Mouse (Mus musculus) stomach, embryonic 15.5 days (tissue): ENCODE data around the gene Mrgprd. TPM values are rescaled to one million over a fixed set of nuclear protein-coding genes. Genes with fewer than 3 reads are reported as not detected.

Experiments
- ATAC-seq: fragments of 200-750 bp; cut with Nextera tagmentation; 2 replicates; pipeline ENCODE4 v1.8.0; 2017; ENCODE audit warnings: low read depth, moderate number of reproducible peaks, moderate TSS enrichment; ENCODE audit not compliant: insufficient read depth, low FRiP score
- H3K27ac ChIP-seq: fragments of 300-500 bp; sonication (generic); 2 replicates; pipeline ENCODE4 v1.5.1; 2015; ENCODE audit warnings: mild to moderate bottlenecking, inconsistent platforms
- H3K27me3 ChIP-seq: fragments of 300-500 bp; sonication (generic); replicated peaks from 2 replicates; pipeline ENCODE4 v1.6.1; 2015; ENCODE audit warnings: inconsistent platforms
- H3K36me3 ChIP-seq: fragments of 300-500 bp; sonication (generic); 2 replicates; pipeline ENCODE4 v1.6.1; 2015; ENCODE audit warnings: inconsistent platforms
- H3K4me1 ChIP-seq: fragments of 300-500 bp; sonication (generic); 2 replicates; pipeline ENCODE4 v1.6.1; 2015; ENCODE audit warnings: inconsistent platforms
- H3K4me2 ChIP-seq: fragments of 300-500 bp; sonication (generic); 2 replicates; pipeline ENCODE4 v1.6.1; 2015; ENCODE audit warnings: mild to moderate bottlenecking, inconsistent platforms
- H3K4me3 ChIP-seq: fragments of 300-500 bp; sonication (generic); replicated peaks from 2 replicates; pipeline ENCODE4 v1.5.1; 2015; ENCODE audit warnings: inconsistent platforms
- H3K9ac ChIP-seq: fragments of 300-500 bp; sonication (generic); 2 replicates; pipeline ENCODE4 v1.6.1; 2015; ENCODE audit warnings: inconsistent platforms
- H3K9me3 ChIP-seq: fragments of 300-500 bp; sonication (generic); 2 replicates; pipeline ENCODE4 v1.6.1; 2016; ENCODE audit warnings: inconsistent platforms
- WGBS: fragments of 180-500 bp; shearing (Covaris S2); methylation state at CpG from one replicate; pipeline ENCODE4 v1.1.7; 2015; 5-methylcytosine and 5-hydroxymethylcytosine counted together
- polyA plus RNA-seq: library from polyadenylated mRNA; unstranded; fragments of >200 nt; fragmentation: Nextera tagmentation; extraction: Ambion mirVana; gene quantifications from 2 replicates; pipeline ENCODE4 v1.2.1, GENCODE M21; 2015

Gene Mrgprd
- polyA plus RNA-seq, 1 experiment from 2014 or later, result not detected

GRCm38 (mm10) chr7:145291847-145292246 is 22.8 kb upstream of the Mrgprd start:
- Histone ChIP-seq H3K4me1 (no peaks in the 10 kb centered on the region), H3K4me3 (no peak overlapping the region), H3K27me3 (no peaks in the 10 kb centered on the region), H3K36me3 (no peaks in the 10 kb centered on the region), H3K9me3 (no peaks in the 10 kb centered on the region), H3K9ac (no peak overlapping the region), H3K27ac (no peak overlapping the region), H3K4me2 (no peak overlapping the region)
- WGBS, result 84% methylated on average over 2 of the region's 2 CpGs
- no peak for ATAC-seq

GRCm38 (mm10) chr7:145292726-145293125 is 21.9 kb upstream of the Mrgprd start:
- H3K27ac ChIP-seq, result no peak overlapping the region
- H3K27me3 ChIP-seq, result no peaks in the 10 kb centered on the region
- H3K4me3 ChIP-seq, result no peak overlapping the region
- no peak overlapping the region for H3K4me2 ChIP-seq
- no peaks in the 10 kb centered on the region for H3K4me1 ChIP-seq
- H3K9ac ChIP-seq, result no peak overlapping the region
- no peak for ATAC-seq
- H3K9me3 ChIP-seq, result no peaks in the 10 kb centered on the region
- 60% methylated on average over 2 of the region's 2 CpGs for WGBS
- no peaks in the 10 kb centered on the region for H3K36me3 ChIP-seq

DNA sequence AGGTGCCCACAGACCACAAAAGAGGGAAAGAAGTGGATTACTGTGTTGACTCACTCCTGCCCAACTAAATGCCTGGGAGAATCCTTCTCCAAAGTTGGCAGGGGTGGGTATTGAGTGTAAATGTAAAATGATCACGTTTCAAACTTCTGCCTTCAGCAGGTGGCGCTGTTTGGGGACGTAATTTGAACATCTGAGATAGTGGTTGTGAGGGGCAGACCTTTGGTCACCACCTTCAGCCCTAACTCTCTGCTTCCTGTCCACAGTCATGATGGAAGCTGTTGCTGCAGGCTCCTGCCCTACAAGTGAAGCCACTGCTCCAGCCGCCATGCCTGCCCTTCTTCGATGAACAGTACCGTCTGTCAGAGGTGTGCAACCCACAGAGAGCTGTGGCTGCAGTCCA is 20.8 kb upstream of the Mrgprd start:
- Histone ChIP-seq H3K27me3 (no peaks in the 10 kb centered on the region), H3K4me2 (no peak overlapping the region), H3K9ac (no peak overlapping the region), H3K36me3 (no peaks in the 10 kb centered on the region), H3K4me3 (no peak overlapping the region), H3K9me3 (no peaks in the 10 kb centered on the region), H3K4me1 (no peaks in the 10 kb centered on the region), H3K27ac (no peak overlapping the region)
- 35% methylated on average over 6 of the region's 6 CpGs for WGBS
- no peak for ATAC-seq

- ATAC-seq, result no peak
- Histone ChIP-seq H3K27me3 (no peaks in the 10 kb centered on the region), H3K4me1 (peaks cover 34% of the 10 kb centered on the region), H3K4me3 (no peak overlapping the region), H3K27ac (peak overlapping the region; percentile 59; the same call in 1 of the 2 replicates), H3K9me3 (no peaks in the 10 kb centered on the region), H3K4me2 (no peak overlapping the region), H3K36me3 (no peaks in the 10 kb centered on the region), H3K9ac (no peak overlapping the region)
- WGBS, result 64% methylated on average over 3 of the region's 3 CpGs
Observed at GRCm38 (mm10) chr7:145298666-145299490, 15.8 kb upstream of the Mrgprd start.

DNA sequence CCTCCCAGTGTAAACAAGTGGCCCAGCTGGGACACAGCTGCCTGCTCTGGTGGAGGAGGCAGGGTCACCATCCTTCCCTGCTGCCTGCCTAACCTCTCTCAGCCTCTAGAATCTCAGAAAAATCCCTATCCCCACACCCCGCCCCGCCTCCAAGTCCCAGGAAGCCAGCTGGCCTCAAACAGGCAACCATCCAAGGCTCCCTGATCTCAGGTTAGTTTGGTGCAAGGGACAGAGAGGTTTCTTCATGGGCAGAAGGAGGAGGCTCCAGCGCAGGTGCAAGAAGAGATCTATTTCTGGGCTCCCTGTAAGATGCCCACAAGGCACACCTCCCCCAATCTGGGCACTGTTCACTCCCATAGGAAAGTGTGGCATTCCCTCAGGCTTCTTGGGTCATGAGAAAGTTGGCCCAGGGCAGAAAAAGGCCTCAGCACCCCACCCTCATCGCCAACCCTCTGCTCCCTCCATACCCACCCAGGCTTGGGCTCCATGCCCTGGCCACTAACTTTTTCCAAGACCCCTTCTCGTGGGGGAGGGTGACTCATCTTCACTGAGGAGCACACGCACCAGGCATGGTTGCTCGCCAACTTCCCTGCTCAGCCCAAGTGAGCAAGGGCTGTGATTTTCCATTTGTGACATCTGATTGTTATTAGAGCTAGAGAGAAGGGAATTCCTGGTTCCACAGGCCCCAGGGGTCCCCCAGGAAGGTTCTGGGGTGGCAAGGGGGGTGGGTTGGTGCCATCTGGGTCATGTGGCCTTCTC is 14.9 kb upstream of the Mrgprd start:
- Histone ChIP-seq H3K4me2 (no peak overlapping the region), H3K9ac (no peak overlapping the region), H3K4me1 (peaks cover 34% of the 10 kb centered on the region), H3K27ac (peak overlapping the region; percentile 59; the same call in 1 of the 2 replicates), H3K27me3 (no peaks in the 10 kb centered on the region), H3K4me3 (no peak overlapping the region), H3K9me3 (no peaks in the 10 kb centered on the region), H3K36me3 (no peaks in the 10 kb centered on the region)
- whole genome bisulfite sequencing, result 50% methylated on average over 7 of the region's 7 CpGs
- no peak for ATAC-seq

DNA sequence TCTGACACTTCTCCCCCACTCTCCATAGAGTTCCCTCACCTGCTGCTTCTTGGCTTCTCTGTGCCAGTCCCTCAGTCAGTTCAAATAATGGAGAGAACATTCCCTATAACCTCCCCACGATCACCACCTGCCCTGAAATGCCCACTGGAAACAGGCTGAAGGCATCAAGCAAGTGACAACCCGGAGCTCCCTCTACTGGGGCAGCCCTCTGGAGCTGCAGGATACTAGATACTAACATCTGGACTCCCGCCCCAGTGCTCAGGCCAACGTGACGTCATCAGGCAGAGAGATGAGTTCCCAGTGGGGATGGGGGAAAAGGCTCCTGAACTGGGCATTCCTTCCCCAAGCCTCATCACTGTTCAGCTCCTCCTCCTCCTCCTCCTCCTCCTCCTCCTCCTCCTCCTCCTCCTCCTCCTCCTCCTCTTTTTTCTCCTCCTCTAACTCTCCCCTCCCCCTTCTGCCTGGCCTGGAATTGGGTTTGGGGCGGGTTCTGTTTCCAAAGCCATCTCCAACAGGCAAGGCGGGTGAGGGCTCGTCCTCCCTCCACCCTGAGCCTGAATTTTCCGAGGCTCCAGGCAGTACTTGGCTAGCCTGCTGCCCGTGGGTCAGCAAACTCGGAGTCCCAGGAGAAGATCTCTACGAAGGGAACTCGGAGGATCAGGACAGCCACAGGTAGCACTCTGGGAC is 14.2 kb upstream of the Mrgprd start, which contains the start of gene Mrgprf:
TSS of gene Mrgprf (plus strand) at position 508 of the 687 bp plus-strand sequence.
- no peak for ATAC-seq
- Histone ChIP-seq H3K27ac (peak within 1 kb of the TSS; percentile 59; the same call in 1 of the 2 replicates), H3K9me3 (no peaks in the 10 kb centered on the region), H3K4me3 (peak within 1 kb of the TSS; percentile 12; the same call in 1 of the 2 replicates), H3K4me2 (peak within 1 kb of the TSS; percentile 52), H3K36me3 (no peaks in the 10 kb centered on the region), H3K9ac (no peak within 1 kb of the TSS), H3K27me3 (no peaks in the 10 kb centered on the region), H3K4me1 (peaks cover 34% of the 10 kb centered on the region)
- WGBS, result 36% methylated on average over 13 of the region's 13 CpGs

GRCm38 (mm10) chr7:145301008-145301340 is 13.7 kb upstream of the Mrgprd start:
- H3K9ac ChIP-seq, result no peak overlapping the region
- H3K4me2 ChIP-seq, result peak overlapping the region; percentile 52; the same call in 1 of the 2 replicates
- peak overlapping the region; percentile 12; the same call in 1 of the 2 replicates for H3K4me3 ChIP-seq
- ATAC-seq, result no peak
- H3K4me1 ChIP-seq, result peaks cover 34% of the 10 kb centered on the region
- no peaks in the 10 kb centered on the region for H3K27me3 ChIP-seq
- H3K27ac ChIP-seq, result peak overlapping the region; percentile 48; the same call in 1 of the 2 replicates
- no peaks in the 10 kb centered on the region for H3K36me3 ChIP-seq
- H3K9me3 ChIP-seq, result no peaks in the 10 kb centered on the region

DNA sequence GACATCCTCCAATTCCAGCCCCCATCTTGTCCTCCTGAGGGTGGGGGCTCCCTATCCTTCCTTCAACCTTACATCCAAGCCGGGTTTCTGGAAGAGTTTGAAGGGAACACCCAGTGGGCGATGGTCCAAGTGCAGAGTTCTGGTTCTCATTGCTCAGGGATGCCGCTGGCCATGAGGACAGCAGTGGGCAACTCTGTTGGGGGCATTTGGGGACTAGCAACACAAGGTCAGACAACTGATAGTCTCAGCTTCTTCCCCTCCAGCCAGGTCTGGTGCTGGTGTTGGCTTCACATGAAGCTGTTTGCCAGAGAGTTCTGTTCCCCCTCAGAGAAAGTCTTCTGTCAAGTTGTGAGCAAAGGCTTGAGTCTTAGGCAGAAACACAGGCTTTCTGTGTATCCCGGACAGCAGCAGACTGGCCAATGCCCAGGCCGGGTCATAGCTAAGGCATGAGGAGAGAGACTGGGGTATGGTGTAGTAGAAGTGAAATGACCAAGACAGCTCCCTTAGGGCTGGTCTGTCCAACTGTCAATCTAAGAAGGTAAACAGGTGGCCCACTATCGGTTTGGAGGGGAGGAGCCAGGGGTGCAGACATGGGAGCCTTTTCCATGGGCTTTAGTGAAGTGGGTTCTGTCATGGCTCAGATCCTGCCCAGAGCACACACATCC is 13.2 kb upstream of the Mrgprd start:
- H3K4me1 ChIP-seq, result peaks cover 34% of the 10 kb centered on the region
- no peaks in the 10 kb centered on the region for H3K27me3 ChIP-seq
- H3K9ac ChIP-seq, result no peak overlapping the region
- H3K36me3 ChIP-seq, result no peaks in the 10 kb centered on the region
- H3K9me3 ChIP-seq, result no peaks in the 10 kb centered on the region
- peak overlapping the region; percentile 52 for H3K4me2 ChIP-seq
- peak overlapping the region; percentile 48; the same call in 1 of the 2 replicates for H3K27ac ChIP-seq
- H3K4me3 ChIP-seq, result peak overlapping the region; percentile 12; the same call in 1 of the 2 replicates
- 75% methylated on average over 6 of the region's 6 CpGs for WGBS
- no peak for ATAC-seq

DNA sequence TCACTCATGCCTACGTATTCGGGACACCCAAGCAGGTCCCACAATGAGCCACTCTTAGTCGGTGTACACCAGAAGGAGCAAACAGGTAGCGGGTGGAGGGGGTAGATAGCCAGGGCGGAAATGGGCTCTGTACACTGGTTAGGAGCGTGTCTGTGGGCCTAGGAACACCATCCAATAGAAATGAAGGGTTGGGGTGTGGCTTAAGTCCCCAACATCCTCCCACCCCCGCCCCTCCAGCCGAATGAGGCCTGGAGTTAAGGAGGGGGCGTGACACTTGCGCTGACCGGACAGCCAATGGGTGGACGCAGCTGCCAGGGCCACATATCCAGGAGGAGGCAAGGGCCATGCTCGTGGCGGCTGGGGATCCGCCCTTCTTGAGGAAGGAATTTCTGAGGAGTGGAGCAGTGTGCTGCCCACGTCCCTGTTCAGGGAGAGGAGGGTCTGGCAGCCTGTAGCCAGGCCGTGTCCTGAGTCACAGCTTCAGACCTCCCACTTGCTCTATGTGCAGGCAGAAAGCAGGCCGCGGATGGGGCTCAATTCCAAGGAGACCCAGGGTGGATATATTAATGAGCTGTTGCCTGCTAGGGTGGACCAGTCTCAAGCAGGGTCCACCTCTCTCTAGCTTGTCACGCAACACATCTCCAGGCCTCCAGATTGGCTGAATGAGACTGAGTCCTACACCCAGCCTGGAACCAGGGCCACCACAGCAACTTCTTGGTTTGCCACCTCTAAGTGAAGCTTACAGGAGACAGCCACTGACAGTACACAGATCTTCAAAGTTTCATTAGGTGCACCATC is 11.9 kb upstream of the Mrgprd start:
- Histone ChIP-seq H3K4me1 (peaks cover 34% of the 10 kb centered on the region), H3K27me3 (no peaks in the 10 kb centered on the region), H3K9me3 (no peaks in the 10 kb centered on the region), H3K36me3 (no peaks in the 10 kb centered on the region), H3K27ac (peak overlapping the region; percentile 59; the same call in 1 of the 2 replicates), H3K4me3 (peak overlapping the region; percentile 25; the same call in 1 of the 2 replicates), H3K9ac (no peak overlapping the region), H3K4me2 (peak overlapping the region; percentile 52)
- 5% methylated on average over 20 of the region's 20 CpGs for WGBS
- peak; percentile 89 for ATAC-seq

GRCm38 (mm10) chr7:145304153-145304552 is 10.5 kb upstream of the Mrgprd start:
- no peaks in the 10 kb centered on the region for H3K27me3 ChIP-seq
- H3K9me3 ChIP-seq, result no peaks in the 10 kb centered on the region
- H3K36me3 ChIP-seq, result no peaks in the 10 kb centered on the region
- ATAC-seq, result no peak
- H3K4me3 ChIP-seq, result no peak overlapping the region
- peaks cover 32% of the 10 kb centered on the region for H3K4me1 ChIP-seq
- H3K27ac ChIP-seq, result no peak overlapping the region
- H3K9ac ChIP-seq, result no peak overlapping the region
- no peak overlapping the region for H3K4me2 ChIP-seq
- 81% methylated on average over 2 of the region's 2 CpGs for WGBS

DNA sequence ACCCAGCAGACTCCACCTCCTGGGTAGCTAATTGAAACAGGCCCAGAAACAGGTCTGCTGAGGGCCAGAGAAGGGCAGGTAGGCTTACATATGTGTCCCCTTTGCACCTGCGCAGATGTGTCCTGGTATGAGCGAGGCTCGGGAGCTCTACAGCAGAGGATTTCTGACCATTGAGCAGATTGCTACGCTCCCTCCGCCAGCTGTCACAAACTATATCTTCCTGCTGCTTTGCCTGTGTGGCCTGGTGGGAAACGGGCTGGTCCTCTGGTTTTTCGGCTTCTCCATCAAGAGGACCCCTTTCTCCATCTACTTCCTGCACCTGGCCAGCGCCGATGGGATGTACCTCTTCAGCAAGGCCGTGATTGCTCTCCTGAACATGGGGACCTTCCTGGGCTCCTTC is 7.0 kb upstream of the Mrgprd start:
- no peaks in the 10 kb centered on the region for H3K9me3 ChIP-seq
- no peaks in the 10 kb centered on the region for H3K27me3 ChIP-seq
- no peaks in the 10 kb centered on the region for H3K36me3 ChIP-seq
- 83% methylated on average over 10 of the region's 10 CpGs for WGBS
- H3K4me3 ChIP-seq, result no peak overlapping the region
- ATAC-seq, result no peak
- no peak overlapping the region for H3K27ac ChIP-seq
- peaks cover 5% of the 10 kb centered on the region for H3K4me1 ChIP-seq
- H3K9ac ChIP-seq, result no peak overlapping the region
- no peak overlapping the region for H3K4me2 ChIP-seq
